Mouse (Mus musculus): ENCODE data around the gene Timp2.

Gene Timp2

GRCm38 (mm10) chr11:118254159-118254951, 101.2 kb downstream of the Timp2 start:
- in situ Hi-C loops (cut with MboI, MseI): loop anchor here (10.0 to 25.0 kb wide), 2 partner anchors 1708 to 1930 kb away; no protein-coding TSS in a partner anchor

- in situ Hi-C loops (cut with MboI, MseI): loop anchor here (10.0 to 25.0 kb wide), 2 partner anchors 1709 to 1931 kb away; no protein-coding TSS in a partner anchor
Measured at GRCm38 (mm10) chr11:118253447-118254158, 101.9 kb downstream of the Timp2 start.
